Mouse (Mus musculus): ENCODE measurements around the gene Ahnak2. TPM values are rescaled to one million over a fixed set of nuclear protein-coding genes. Genes with fewer than 3 reads are reported as not detected.

The Ahnak2 gene
- polyA plus RNA-seq, 1 experiment = 1.4 TPM

GRCm38 (mm10) chr12:112723445-112723844 lies 79.0 kb downstream of the Ahnak2 start:
- Histone ChIP-seq H3K4me1 (ENCODE audit: control insufficient read depth, insufficient read depth, low read length) (no peaks in the 10 kb centered on the region), H3K4me3 (replicated peaks; ENCODE audit: control insufficient read depth, low read depth, low read length) (no peak overlapping the region), H3K27ac (ENCODE audit: control insufficient read depth, insufficient read depth, low read depth, low read length, poor library complexity) (no peak overlapping the region)
- no peak for TF ChIP-seq POLR2A (IDR thresholded peaks at IDR 0.05; ENCODE audit: borderline replicate concordance, control insufficient read depth, low read depth, low read length)
- TF ChIP-seq CTCF (IDR thresholded peaks at IDR 0.05; ENCODE audit: control insufficient read depth, insufficient read depth, low read length) = no peak
- WGBS = 91% methylated on average over 6 of the region's 6 CpGs

- H3K4me3 ChIP-seq (replicated peaks; ENCODE audit: control insufficient read depth, low read depth, low read length) = no peak overlapping the region
- TF ChIP-seq POLR2A (IDR thresholded peaks at IDR 0.05; ENCODE audit: borderline replicate concordance, control insufficient read depth, low read depth, low read length) (no peak), CTCF (IDR thresholded peaks at IDR 0.05; ENCODE audit: control insufficient read depth, insufficient read depth, low read length) (no peak)
- WGBS = 29% methylated on average over 5 of the region's 5 CpGs
- H3K4me1 ChIP-seq (ENCODE audit: control insufficient read depth, insufficient read depth, low read length) = no peaks in the 10 kb centered on the region
- H3K27ac ChIP-seq (ENCODE audit: control insufficient read depth, insufficient read depth, low read depth, low read length, poor library complexity) = no peak overlapping the region
Observed at GRCm38 (mm10) chr12:112723028-112723330, 79.5 kb downstream of the Ahnak2 start.

GRCm38 (mm10) chr12:112722240-112723027 lies 80.0 kb downstream of the Ahnak2 start:
- Histone ChIP-seq H3K4me3 (replicated peaks; ENCODE audit: control insufficient read depth, low read depth, low read length) (peak overlapping the region; percentile 25), H3K4me1 (ENCODE audit: control insufficient read depth, insufficient read depth, low read length) (no peaks in the 10 kb centered on the region), H3K27ac (ENCODE audit: control insufficient read depth, insufficient read depth, low read depth, low read length, poor library complexity) (no peak overlapping the region)
- 1% methylated on average over 75 of the region's 75 CpGs for WGBS
- TF ChIP-seq POLR2A (IDR thresholded peaks at IDR 0.05; ENCODE audit: borderline replicate concordance, control insufficient read depth, low read depth, low read length) (no peak), CTCF (IDR thresholded peaks at IDR 0.05; ENCODE audit: control insufficient read depth, insufficient read depth, low read length) (no peak)

Other genes with a start within 250 kb of the Ahnak2 start
- 40.0 and 82.8 TPM in 2 replicates for gene Inf2, start 213.9 kb downstream of the Ahnak2 start, polyA plus RNA-seq (2011; ENCODE audit: insufficient read depth, insufficient read length, low replicate concordance, missing spikeins)
- gene Adssl1, start 182.6 kb downstream of the Ahnak2 start, polyA plus RNA-seq (2011; ENCODE audit: insufficient read depth, insufficient read length, low replicate concordance, missing spikeins) = 21.0 and 44.8 TPM in 2 replicates
- gene Siva1, start 158.0 kb downstream of the Ahnak2 start, polyA plus RNA-seq (2011; ENCODE audit: insufficient read depth, insufficient read length, low replicate concordance, missing spikeins) = 47.7 and 81.1 TPM in 2 replicates
- gene Akt1, start 127.8 kb downstream of the Ahnak2 start, polyA plus RNA-seq (2011; ENCODE audit: insufficient read depth, insufficient read length, low replicate concordance, missing spikeins) = 39.8 and 56.1 TPM in 2 replicates
- 2.6 and 5.1 TPM in 2 replicates for gene Zbtb42, start 123.8 kb downstream of the Ahnak2 start, polyA plus RNA-seq (2011; ENCODE audit: insufficient read depth, insufficient read length, low replicate concordance, missing spikeins)
- gene Cep170b, start 82.2 kb downstream of the Ahnak2 start, polyA plus RNA-seq (2011; ENCODE audit: insufficient read depth, insufficient read length, low replicate concordance, missing spikeins) = 0.29 and 5.8 TPM in 2 replicates
- 62.4 and 128 TPM in 2 replicates for gene Pld4, start 42.0 kb downstream of the Ahnak2 start, polyA plus RNA-seq (2011; ENCODE audit: insufficient read depth, insufficient read length, low replicate concordance, missing spikeins)
- 1.9 TPM in 1 of 2 replicates, not detected in the other for gene Clba1, start 6.3 kb upstream of the Ahnak2 start, polyA plus RNA-seq (2011; ENCODE audit: insufficient read depth, insufficient read length, low replicate concordance, missing spikeins)
- gene Cdca4, start 26.8 kb upstream of the Ahnak2 start, polyA plus RNA-seq (2011; ENCODE audit: insufficient read depth, insufficient read length, low replicate concordance, missing spikeins) = 23.4 and 40.6 TPM in 2 replicates
- gene Gpr132, start 65.6 kb upstream of the Ahnak2 start, polyA plus RNA-seq (2011; ENCODE audit: insufficient read depth, insufficient read length, low replicate concordance, missing spikeins) = 6.1 and 15.8 TPM in 2 replicates
- gene Jag2, start 127.1 kb upstream of the Ahnak2 start, polyA plus RNA-seq (2011; ENCODE audit: insufficient read depth, insufficient read length, low replicate concordance, missing spikeins) = 0.77 and 6.4 TPM in 2 replicates
- 7.3 and 31.0 TPM in 2 replicates for gene Nudt14, start 139.5 kb upstream of the Ahnak2 start, polyA plus RNA-seq (2011; ENCODE audit: insufficient read depth, insufficient read length, low replicate concordance, missing spikeins)
- 3.3 and 6.3 TPM in 2 replicates for gene Btbd6, start 173.8 kb upstream of the Ahnak2 start, polyA plus RNA-seq (2011; ENCODE audit: insufficient read depth, insufficient read length, low replicate concordance, missing spikeins)
- gene Brf1, start 198.0 kb upstream of the Ahnak2 start, polyA plus RNA-seq (2011; ENCODE audit: insufficient read depth, insufficient read length, low replicate concordance, missing spikeins) = 54.8 and 94.0 TPM in 2 replicates
- gene Pacs2, start 211.9 kb upstream of the Ahnak2 start, polyA plus RNA-seq (2011; ENCODE audit: insufficient read depth, insufficient read length, low replicate concordance, missing spikeins) = 25.9 and 33.7 TPM in 2 replicates